Mouse (Mus musculus) spleen, embryonic (tissue): ENCODE results near the gene Dnah3.

Experiments used
- CTCF ChIA-PET: fragments of 350-600 bp; sonication (Branson Sonifier 250); formaldehyde crosslinking; loops from one replicate; lab custom pipeline; 2022; lab: Charles Lee

Gene Dnah3

GRCm38 (mm10) chr7:120095180-120095579, at the start of gene Dnah3:
Gene Dnah3 (minus strand): TSS chr7:120095280.
- CTCF ChIA-PET, result no interaction called here

GRCm38 (mm10) chr7:120142743-120143142, 47.7 kb upstream of the Dnah3 start:
- CTCF ChIA-PET, result no interaction called here

GRCm38 (mm10) chr7:120128951-120129350, 33.9 kb upstream of the Dnah3 start:
- CTCF ChIA-PET, result no interaction called here

- CTCF ChIA-PET, result no interaction called here
These were observed 32.6 kb upstream of the Dnah3 start for GRCm38 (mm10) chr7:120127686-120128059.

GRCm38 (mm10) chr7:120126976-120127685, 32.1 kb upstream of the Dnah3 start:
- CTCF ChIA-PET, result no interaction called here

- CTCF ChIA-PET, result no interaction called here
These were observed 29.8 kb upstream of the Dnah3 start for GRCm38 (mm10) chr7:120124844-120125243.

- CTCF ChIA-PET, result no interaction called here
These were observed 28.7 kb upstream of the Dnah3 start for GRCm38 (mm10) chr7:120123776-120124175.

- CTCF ChIA-PET, result no interaction called here
These were observed 22.4 kb upstream of the Dnah3 start for GRCm38 (mm10) chr7:120117529-120117928.

GRCm38 (mm10) chr7:120116976-120117375, 21.9 kb upstream of the Dnah3 start:
- CTCF ChIA-PET, result no interaction called here

GRCm38 (mm10) chr7:120109676-120110075, 14.6 kb upstream of the Dnah3 start:
- CTCF ChIA-PET, result no interaction called here

GRCm38 (mm10) chr7:120106356-120106755, 11.3 kb upstream of the Dnah3 start:
- CTCF ChIA-PET, result no interaction called here

- CTCF ChIA-PET, result no interaction called here
These were observed 9.9 kb upstream of the Dnah3 start for GRCm38 (mm10) chr7:120104975-120105374.

GRCm38 (mm10) chr7:120103019-120103567, 8.0 kb upstream of the Dnah3 start:
- CTCF ChIA-PET, result no interaction called here

- CTCF ChIA-PET, result no interaction called here
These were observed 7.3 kb upstream of the Dnah3 start, which contains the start of gene Tmem159 for GRCm38 (mm10) chr7:120102164-120102972. Gene Tmem159 (plus strand): TSS chr7:120102353.

- CTCF ChIA-PET, result no interaction called here
These were observed 3.3 kb upstream of the Dnah3 start for GRCm38 (mm10) chr7:120098403-120098802.

GRCm38 (mm10) chr7:120097845-120098244, 2.8 kb upstream of the Dnah3 start:
- CTCF ChIA-PET, result interaction anchor here (0.6 kb wide), 1 partner anchor 278 kb away, joined by 4 read pairs; no protein-coding TSS in a partner anchor

GRCm38 (mm10) chr7:120094216-120094615, 864 bp downstream of the Dnah3 start:
- CTCF ChIA-PET, result no interaction called here

GRCm38 (mm10) chr7:120093033-120093432, 2.0 kb downstream of the Dnah3 start:
- CTCF ChIA-PET, result no interaction called here

- CTCF ChIA-PET, result no interaction called here
These were observed 14.9 kb downstream of the Dnah3 start for GRCm38 (mm10) chr7:120080177-120080576.

- CTCF ChIA-PET, result no interaction called here
These were observed 25.9 kb downstream of the Dnah3 start for GRCm38 (mm10) chr7:120069164-120069563.

- CTCF ChIA-PET, result no interaction called here
These were observed 27.0 kb downstream of the Dnah3 start for GRCm38 (mm10) chr7:120068114-120068513.

- CTCF ChIA-PET, result no interaction called here
These were observed 31.0 kb downstream of the Dnah3 start for GRCm38 (mm10) chr7:120064045-120064444.

GRCm38 (mm10) chr7:120055479-120055878, 39.6 kb downstream of the Dnah3 start:
- CTCF ChIA-PET, result no interaction called here
